In genomic region chr4:149586044-149586782, GRCm38 (mm10) we compare ENCODE assay signal across 8 mouse cellular contexts. TPM values are rescaled to one million over a fixed set of nuclear protein-coding genes. Genes with fewer than 3 reads are reported as not detected.
DNase-seq lines count a peak whose midpoint lies in the region; ATAC-seq lines count a peak whose summit lies in the region.

Gene Clstn1, plus strand, starts transcription at chr4:149586468.

- no peaks in the 10 kb centered on the region; the same call in 1 of the 2 replicates for H3K9me3 ChIP-seq in lung, embryonic 15.5 days

- H3K36me3 ChIP-seq in lung, embryonic 15.5 days = no peaks in the 10 kb centered on the region

- peak; percentile 77 for ATAC-seq in lung, embryonic 15.5 days (ENCODE audit: borderline replicate concordance, extremely low read depth, low FRiP score, low TSS enrichment)

- intact Hi-C loops in heart, postnatal 36 days (cut with DNase I) = loop anchor here (2.0 kb wide), 1 partner anchor 19 kb away; no protein-coding TSS in a partner anchor

- H3K27me3 ChIP-seq in lung, embryonic 15.5 days = peaks cover 45% of the 10 kb centered on the region

- H3K4me1 ChIP-seq in lung, embryonic 15.5 days = peaks cover 14% of the 10 kb centered on the region

- peak; percentile 85 for DNase-seq in NIH3T3 (ENCODE audit: low read depth)
- peak; percentile 82 for DNase-seq in cerebellum, adult 11-12 months
- peak; percentile 70 for DNase-seq in forelimb bud, embryonic 11.5 days (ENCODE audit: low read depth, low spot score)
- DNase-seq in heart, postnatal 36 days = peak; percentile 64 to 72
- DNase-seq in layer of hippocampus, adult 18-20 months (ENCODE audit: low spot score in 2 of 2) = peak; percentile 39 to 57
- peak; percentile 74 for DNase-seq in retina, adult 2 months (ENCODE audit: low read depth, low spot score)
- DNase-seq in spleen, postnatal 14 days (ENCODE audit: low spot score in 2 of 2) = no peak

- H3K4me3 ChIP-seq in lung, embryonic 15.5 days = peak within 1 kb of the TSS; percentile 91

- peak within 1 kb of the TSS; percentile 99 for H3K4me2 ChIP-seq in lung, embryonic 15.5 days

- H3K27ac ChIP-seq in lung, embryonic 15.5 days = peak within 1 kb of the TSS; percentile 41

- peak within 1 kb of the TSS; percentile 88 for H3K9ac ChIP-seq in lung, embryonic 15.5 days

- under 1% methylated on average over 68 of the region's 103 CpGs for WGBS in lung, embryonic 15.5 days

RNA-seq across cellular contexts. Expression of gene Clstn1, which starts in this region (rescaled TPM):
- 10 to 100 TPM; 89.5 to 92.1 TPM for total RNA-seq in heart, postnatal 36 days (2021)
- 100 to 1,000 TPM; 839 to 867 TPM for total RNA-seq in layer of hippocampus, adult 18-20 months (2021)
- polyA plus RNA-seq in lung, embryonic 15.5 days (2015; fragmentation: Nextera tagmentation; extraction: Ambion mirVana) = 51.1 and 56.2 TPM in 2 replicates

Comparison
In these comparisons a context has a peak if more than half of its experiments do, and no peak if none do; other contexts are left out.
1. RNA of gene Clstn1 (total RNA-seq): 839 to 867 TPM in layer of hippocampus, adult 18-20 months; 89.5 to 92.1 TPM in heart, postnatal 36 days; every median in the first group is over 4 times any median in the second.
2. DNase-seq: peak in NIH3T3 (single experiment), cerebellum, adult 11-12 months (single experiment), forelimb bud, embryonic 11.5 days (single experiment), heart, postnatal 36 days (2 of 2), layer of hippocampus, adult 18-20 months (2 of 2) and retina, adult 2 months (single experiment); none in spleen, postnatal 14 days (0 of 2).